Mouse (Mus musculus) activated CD4-positive, CD25-positive, alpha-beta regulatory T cell, adult 4 months (primary cell): ENCODE measurements around the gene Sorcs2. TPM values are rescaled to one million over a fixed set of nuclear protein-coding genes. Genes with fewer than 3 reads are reported as not detected.

Experiments used
- ATAC-seq: one replicate; pipeline ENCODE4 v1.8.0; 2017
- polyA plus RNA-seq, 2 experiments: library from polyadenylated mRNA; unstranded; fragments of 100-300 nt; shearing (Covaris generic); gene quantifications; one replicate each; pipeline ENCODE4 v1.2.1; 2017

Gene Sorcs2
- polyA plus RNA-seq, 2 experiments from 2014 or later: 3.2 to 3.5 TPM

GRCm38 (mm10) chr5:36223787-36224186 lies 174.2 kb downstream of the Sorcs2 start:
- no peak for ATAC-seq

- ATAC-seq: no peak
Observed at GRCm38 (mm10) chr5:36220626-36221025, 177.3 kb downstream of the Sorcs2 start.

GRCm38 (mm10) chr5:36220105-36220504 lies 177.8 kb downstream of the Sorcs2 start:
- ATAC-seq: no peak

GRCm38 (mm10) chr5:36213310-36213709 lies 184.6 kb downstream of the Sorcs2 start:
- ATAC-seq: no peak

GRCm38 (mm10) chr5:36208803-36209202 lies 189.1 kb downstream of the Sorcs2 start:
- no peak for ATAC-seq

GRCm38 (mm10) chr5:36205397-36205796 lies 192.5 kb downstream of the Sorcs2 start:
- ATAC-seq: no peak

DNA sequence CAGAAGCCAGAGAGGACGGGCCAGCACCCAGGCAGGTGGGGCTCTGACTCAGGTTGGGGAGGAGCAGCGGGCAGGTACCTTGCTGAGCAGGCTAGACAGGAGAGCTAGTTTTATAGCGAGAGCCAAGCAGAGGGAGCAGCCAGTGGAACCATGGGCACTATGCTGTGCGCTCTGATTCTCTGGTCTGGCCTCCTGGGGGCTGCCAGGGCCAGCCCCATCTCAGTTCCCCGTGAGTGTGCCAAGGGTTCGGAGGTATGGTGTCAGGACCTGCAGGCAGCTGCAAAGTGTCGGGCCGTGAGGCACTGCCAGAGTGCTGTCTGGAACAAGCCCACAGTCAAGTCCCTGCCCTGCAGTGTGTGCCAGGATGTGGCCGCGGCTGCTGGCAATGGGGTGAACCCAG lies 194.0 kb downstream of the Sorcs2 start, which contains the start of gene Psapl1:
TSS of gene Psapl1 (plus strand) at position 106 of the 400 bp plus-strand sequence.
- ATAC-seq: no peak

GRCm38 (mm10) chr5:36203421-36203820 lies 194.5 kb downstream of the Sorcs2 start:
- ATAC-seq: no peak

- no peak for ATAC-seq
Observed at GRCm38 (mm10) chr5:36202781-36203180, 195.2 kb downstream of the Sorcs2 start.

DNA sequence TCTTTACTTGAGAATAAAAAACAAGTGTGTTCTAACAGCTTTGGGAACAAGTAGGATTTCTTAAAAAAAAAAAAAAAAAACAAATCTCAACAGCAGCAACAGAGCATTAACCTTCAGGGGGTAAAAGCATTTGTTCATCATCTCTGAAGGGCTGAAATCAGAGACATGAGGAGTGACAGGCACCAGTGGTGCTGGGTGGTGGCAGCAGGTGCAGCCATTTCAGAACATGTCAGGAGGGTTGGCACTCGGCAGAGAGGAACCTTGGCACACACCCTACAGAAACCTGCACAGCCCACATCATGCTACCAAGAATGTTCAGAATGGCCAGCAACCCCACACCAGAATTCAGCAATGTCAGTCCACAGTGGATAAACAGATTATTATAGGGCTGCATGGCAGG lies 198.4 kb downstream of the Sorcs2 start:
- ATAC-seq: no peak

DNA sequence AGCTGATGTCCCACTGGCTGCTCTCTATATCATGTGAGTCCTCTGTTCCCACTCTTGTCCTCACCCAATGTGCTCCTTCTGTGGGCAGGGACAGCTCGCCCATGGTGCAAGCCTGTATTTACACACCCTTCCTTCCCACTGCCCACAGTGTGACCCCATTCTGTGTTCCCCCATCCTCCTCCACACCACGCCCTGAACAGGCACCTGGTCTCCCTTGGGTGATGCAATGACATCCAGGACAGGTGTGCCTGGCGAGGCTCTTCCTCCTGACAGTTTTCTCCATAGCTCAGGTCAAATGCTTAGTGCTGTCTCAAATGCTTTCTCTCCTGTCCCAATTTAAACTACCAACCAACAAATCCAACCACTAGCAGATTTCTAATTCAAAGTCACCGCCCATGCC lies 202.5 kb downstream of the Sorcs2 start:
- ATAC-seq: no peak

- ATAC-seq: no peak
Observed at GRCm38 (mm10) chr5:36194631-36195030, 203.3 kb downstream of the Sorcs2 start.

DNA sequence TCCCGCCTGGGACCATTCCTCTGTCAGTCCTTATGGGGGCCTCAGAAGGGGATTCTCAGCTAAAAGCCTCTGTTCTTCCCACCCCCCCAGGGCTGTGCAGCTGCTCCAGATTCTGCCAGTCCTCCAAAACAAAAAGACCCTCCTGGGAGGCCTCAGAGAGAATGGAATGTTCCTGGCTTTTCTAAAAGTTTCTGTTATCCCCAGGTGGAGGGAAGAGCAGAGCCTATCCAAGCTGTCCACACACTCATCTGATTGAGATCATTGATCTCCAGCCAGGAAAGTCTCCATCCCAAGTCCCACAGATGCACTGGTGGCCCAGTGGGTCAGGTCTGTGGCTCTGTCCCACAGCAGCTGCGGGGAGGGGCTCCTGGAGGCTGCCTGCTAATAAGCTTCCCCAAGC lies 205.3 kb downstream of the Sorcs2 start:
- no peak for ATAC-seq

DNA sequence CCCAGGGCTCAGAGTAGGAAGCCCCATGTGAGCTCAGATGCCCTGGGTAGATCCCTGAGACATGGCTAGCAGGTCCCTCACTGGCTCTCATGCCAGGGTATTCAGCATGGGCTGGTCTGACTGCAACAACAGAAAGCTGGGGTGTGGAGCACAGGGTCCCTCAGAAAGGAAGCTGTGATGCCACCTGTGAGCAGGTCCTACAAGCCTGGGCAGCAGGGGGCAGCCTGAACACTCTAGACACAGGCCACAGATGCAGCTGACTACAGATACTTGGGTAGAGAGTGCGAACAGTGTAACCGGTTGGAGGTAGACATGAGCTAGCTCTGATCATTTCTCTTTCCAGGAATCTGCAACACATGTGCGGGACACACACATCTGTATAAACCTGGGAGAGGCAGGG lies 206.1 kb downstream of the Sorcs2 start:
- no peak for ATAC-seq

GRCm38 (mm10) chr5:36191285-36191684 lies 206.7 kb downstream of the Sorcs2 start:
- no peak for ATAC-seq

- no peak for ATAC-seq
Observed at GRCm38 (mm10) chr5:36188310-36188709, 209.6 kb downstream of the Sorcs2 start.

- no peak for ATAC-seq
Observed at GRCm38 (mm10) chr5:36186294-36187053, 211.5 kb downstream of the Sorcs2 start.

DNA sequence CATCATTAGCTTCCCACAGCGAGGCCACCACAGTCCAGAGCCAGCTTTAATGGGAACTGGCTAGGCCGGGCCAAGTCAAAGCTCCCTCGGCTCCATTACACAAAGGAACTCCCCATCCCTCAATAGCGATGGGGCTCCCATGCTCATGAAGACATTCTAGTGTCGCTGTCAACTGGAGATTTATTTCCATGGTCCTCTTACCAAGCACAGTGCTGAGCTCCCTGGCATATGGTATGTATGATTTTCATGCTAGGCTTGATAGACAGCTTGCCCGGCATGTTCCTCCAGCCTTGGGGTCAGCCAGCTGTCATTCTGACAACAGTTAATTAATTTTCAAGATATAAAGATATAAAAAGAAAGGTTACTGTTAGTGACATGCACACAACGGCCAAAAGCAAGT lies 215.6 kb downstream of the Sorcs2 start:
- no peak for ATAC-seq

DNA sequence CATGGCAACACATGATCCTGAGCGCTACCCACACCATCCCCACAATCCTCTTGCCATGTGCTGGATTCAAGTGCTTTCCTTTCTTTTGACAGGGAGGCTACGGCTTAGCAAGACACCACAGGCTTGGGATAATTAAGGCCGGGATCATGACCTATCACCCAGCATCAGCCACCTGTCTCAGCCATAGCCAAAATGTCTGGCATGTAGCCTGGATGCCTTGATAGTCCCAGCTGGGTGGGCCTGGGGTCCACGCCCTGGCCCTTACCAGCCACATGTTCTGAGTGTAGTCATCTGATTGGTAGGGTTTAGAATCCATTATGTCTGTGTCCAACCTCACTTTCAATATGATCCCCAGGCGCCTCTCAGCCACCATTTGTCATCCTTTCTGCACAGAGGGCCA lies 218.2 kb downstream of the Sorcs2 start:
- no peak for ATAC-seq

- ATAC-seq: no peak
Observed at GRCm38 (mm10) chr5:36178785-36179184, 219.2 kb downstream of the Sorcs2 start.

GRCm38 (mm10) chr5:36178215-36178614 lies 219.7 kb downstream of the Sorcs2 start:
- ATAC-seq: no peak

- no peak for ATAC-seq
Observed at GRCm38 (mm10) chr5:36176873-36177272, 221.1 kb downstream of the Sorcs2 start.

- no peak for ATAC-seq
Observed at GRCm38 (mm10) chr5:36176409-36176808, 221.5 kb downstream of the Sorcs2 start.

GRCm38 (mm10) chr5:36174569-36175115 lies 223.3 kb downstream of the Sorcs2 start:
- no peak for ATAC-seq
